Mouse (Mus musculus) bone marrow, adult 2 months (tissue): ENCODE results near the gene Cr2.

Source experiments
- CTCF ChIP-seq: fragments of 200-500 bp; IDR thresholded peaks from 2 replicates; pipeline ENCODE4 v1.5.1; 2011; ENCODE audit warnings: low read length, control low read depth; ENCODE audit not compliant: control insufficient read depth, insufficient read depth
- POLR2A ChIP-seq: fragments of 200-500 bp; IDR thresholded peaks from 2 replicates; pipeline ENCODE4 v1.6.1; 2011; ENCODE audit warnings: low read depth, mild to moderate bottlenecking, control low read depth, low read length, borderline replicate concordance; ENCODE audit not compliant: control insufficient read depth

DNA sequence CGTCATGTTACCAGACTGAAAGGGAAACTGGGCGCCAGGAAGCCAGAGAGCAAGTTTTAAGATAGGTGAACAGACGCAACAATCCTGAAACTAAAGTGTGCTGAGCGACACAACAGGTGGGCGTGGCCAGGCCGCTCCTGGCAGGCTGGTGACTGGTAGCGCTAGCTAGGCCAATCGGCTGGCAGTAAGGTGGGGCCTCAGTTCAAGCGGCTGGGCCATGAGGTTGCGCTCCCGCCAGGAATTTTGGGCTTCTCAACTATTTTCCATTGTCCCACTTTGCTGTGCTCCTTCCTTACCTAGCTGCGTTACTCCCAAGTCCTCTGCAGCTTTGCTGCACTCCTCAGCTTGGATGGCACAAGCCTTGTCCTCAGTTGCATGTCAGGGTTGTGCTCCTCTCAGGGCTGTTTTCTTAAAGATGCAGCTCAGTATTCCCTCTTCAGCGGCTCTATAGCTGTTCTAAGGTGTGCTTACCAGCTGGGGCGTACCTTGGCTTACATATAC lies 84.2 kb downstream of the Cr2 start, which contains the start of gene Cd46:
- peak; percentile 62; the same call in 1 of the 2 replicates for TF ChIP-seq POLR2A
- TF ChIP-seq CTCF, result no peak
